Mouse (Mus musculus) lung, adult 2 months (tissue): ENCODE results near the gene Tnik. TPM values are rescaled to one million over a fixed set of nuclear protein-coding genes. Genes with fewer than 3 reads are reported as not detected.

Experiments
- DNase-seq: peaks from one replicate; pipeline ENCODE4 v3.0.0; 2022
- H3K4me1 ChIP-seq: fragments of 200-500 bp; 2 replicates; pipeline ENCODE4 v1.6.1; 2011; ENCODE audit warnings: low read length; ENCODE audit not compliant: control insufficient read depth, insufficient read depth
- H3K4me3 ChIP-seq: fragments of 200-500 bp; replicated peaks from 2 replicates; pipeline ENCODE3; 2011; ENCODE audit warnings: low read depth, mild to moderate bottlenecking, control low read depth, low read length; ENCODE audit errors: extremely low read depth
- CTCF ChIP-seq: fragments of 200-500 bp; IDR thresholded peaks from 2 replicates; pipeline ENCODE4 v1.5.1; 2011; ENCODE audit warnings: mild to moderate bottlenecking, low read length, control low read depth; ENCODE audit not compliant: insufficient read depth
- POLR2A ChIP-seq: fragments of 200-500 bp; IDR thresholded peaks from 2 replicates; pipeline ENCODE4 v1.6.1; 2011; ENCODE audit warnings: low read depth, mild to moderate bottlenecking, control low read depth, low read length, borderline replicate concordance; ENCODE audit errors: extremely low read depth
- WGBS: fragments of 180-500 bp; shearing (Covaris S2); methylation state at CpG from one replicate; pipeline ENCODE4 v1.1.7; 2018; 5-methylcytosine and 5-hydroxymethylcytosine counted together
- polyA plus RNA-seq: library from polyadenylated mRNA; depleted of rRNA; stranded (reverse); fragments of >200 nt; gene quantifications from 2 replicates; pipeline ENCODE4 v1.2.3, GENCODE M21; 2012

The Tnik gene
- polyA plus RNA-seq, 1 experiment: 11.8 TPM

DNA sequence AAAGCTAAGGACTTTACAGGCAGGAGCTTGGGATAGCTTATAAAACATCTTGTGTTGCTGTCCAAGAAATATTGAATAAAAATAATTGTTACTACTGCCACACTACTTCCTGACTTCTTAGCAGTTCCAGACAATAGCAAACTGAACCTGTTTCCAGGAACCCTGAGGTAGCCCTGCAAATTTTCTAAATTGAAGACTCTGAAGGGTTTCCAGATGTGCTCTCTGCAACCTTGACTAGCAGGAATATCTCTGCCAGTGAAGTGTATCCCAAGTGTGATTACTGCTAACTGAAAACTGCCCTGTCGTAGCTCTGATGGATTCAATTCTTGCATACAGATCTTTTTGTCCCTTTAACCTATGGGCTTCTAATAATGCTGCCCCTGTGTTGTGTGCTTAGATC lies 343.7 kb downstream of the Tnik start:
- DNase-seq: no peak
- 67% methylated on average over 1 of the region's 1 CpGs for WGBS
- no peak for TF ChIP-seq CTCF
- no peak for TF ChIP-seq POLR2A
- Histone ChIP-seq H3K4me1 (no peaks in the 10 kb centered on the region), H3K4me3 (no peak overlapping the region)

DNA sequence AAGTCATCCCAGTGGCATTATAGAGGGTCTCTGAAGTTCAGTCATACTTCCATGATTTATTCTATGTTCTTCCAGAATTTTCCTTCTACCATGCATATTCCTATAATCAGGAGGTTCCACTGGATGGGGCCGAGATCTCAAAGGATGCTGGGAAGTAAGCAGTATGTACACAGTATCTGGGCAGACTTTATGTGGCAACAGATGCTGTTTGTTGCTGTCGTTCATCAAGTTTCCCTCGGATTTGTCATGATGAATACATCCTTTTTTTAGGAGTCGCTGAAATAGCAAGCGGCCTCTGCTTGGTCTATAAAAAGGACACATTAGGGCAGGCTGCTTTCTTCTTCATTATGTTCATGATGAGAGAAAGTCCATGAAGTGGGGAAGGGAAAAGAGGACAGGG lies 349.3 kb downstream of the Tnik start:
- WGBS: 83% methylated on average over 5 of the region's 5 CpGs
- TF ChIP-seq POLR2A: no peak
- TF ChIP-seq CTCF: no peak

DNA sequence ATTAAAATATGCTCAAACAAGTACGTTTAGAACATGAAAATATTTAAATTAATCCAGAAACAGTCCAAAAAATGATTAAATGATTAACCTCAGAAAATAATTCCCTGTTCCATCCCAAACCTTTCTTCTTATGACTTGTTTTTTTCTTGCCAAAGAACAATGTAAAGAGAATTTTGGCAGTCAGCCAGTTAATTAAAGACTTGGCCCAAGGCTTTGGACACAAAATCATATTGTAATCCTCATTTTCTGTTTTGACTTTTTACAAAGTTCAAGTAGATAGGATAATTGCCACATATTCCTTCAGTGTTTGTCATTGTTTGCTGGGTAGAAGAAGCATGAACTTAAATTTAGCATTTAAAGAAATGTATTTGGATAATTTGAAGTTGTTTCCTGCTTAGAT lies 353.4 kb downstream of the Tnik start:
- 45% methylated on average over 1 of the region's 1 CpGs for WGBS
- no peak for DNase-seq
- no peak overlapping the region for H3K4me3 ChIP-seq
- H3K4me1 ChIP-seq: no peaks in the 10 kb centered on the region
- no peak for TF ChIP-seq CTCF
- no peak for TF ChIP-seq POLR2A

More for the DNA sequence above, 349.3 kb downstream of the Tnik start:
- H3K4me1 ChIP-seq: no peaks in the 10 kb centered on the region
- no peak for DNase-seq
- no peak overlapping the region for H3K4me3 ChIP-seq

DNA sequence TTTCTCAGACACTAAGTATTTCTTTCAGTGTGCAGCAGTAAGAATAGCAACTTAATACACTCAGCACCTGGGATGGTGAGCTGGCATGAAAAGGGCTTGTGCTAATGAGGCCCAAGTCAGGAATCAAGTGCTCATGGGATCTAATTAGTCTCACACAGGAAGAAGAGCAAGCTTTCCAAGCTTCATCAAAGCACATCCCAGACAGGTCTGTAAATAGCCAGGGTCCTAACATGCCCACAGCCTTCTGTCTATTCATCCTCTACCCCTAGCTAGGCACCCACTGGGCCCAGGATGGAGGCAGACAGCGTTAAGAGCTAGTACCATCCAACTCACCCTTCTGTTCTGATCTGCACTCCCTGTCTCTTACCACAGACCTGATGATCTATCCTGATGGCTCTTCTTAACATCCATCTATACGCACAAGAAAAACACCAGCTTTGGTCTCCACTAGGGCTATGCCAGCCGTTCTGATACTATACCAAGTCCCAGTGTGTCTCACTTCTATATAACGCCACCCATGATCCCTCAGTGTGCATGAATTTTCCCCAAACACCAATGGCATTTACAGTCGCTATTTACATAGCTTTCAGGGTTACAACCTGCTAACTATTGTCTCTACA lies 354.1 kb downstream of the Tnik start:
- WGBS: 90% methylated on average over 5 of the region's 5 CpGs
- no peaks in the 10 kb centered on the region for H3K4me1 ChIP-seq
- TF ChIP-seq CTCF: no peak
- TF ChIP-seq POLR2A: no peak
- H3K4me3 ChIP-seq: no peak overlapping the region
- no peak for DNase-seq

DNA sequence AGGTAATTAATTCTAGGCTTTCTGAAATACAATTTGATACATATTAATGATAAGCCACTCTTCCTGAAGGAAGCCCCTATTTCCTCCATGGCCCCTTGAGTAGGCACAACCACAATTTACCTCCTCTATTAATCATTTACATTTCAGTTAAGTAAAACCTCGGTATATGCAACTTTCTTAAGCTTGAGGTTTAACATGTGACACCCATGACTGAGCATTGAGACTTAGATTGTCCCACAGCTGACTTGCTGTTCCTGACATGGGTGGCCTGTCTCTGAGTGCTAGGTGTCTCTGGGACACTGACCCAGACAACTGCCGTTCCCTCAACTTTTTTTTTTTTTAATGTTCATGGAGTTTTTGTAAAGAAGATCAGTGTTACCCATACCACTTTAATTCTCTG lies 358.8 kb downstream of the Tnik start:
- TF ChIP-seq CTCF: no peak
- no peak for TF ChIP-seq POLR2A
- DNase-seq: no peak
- 68% methylated on average over 2 of the region's 2 CpGs for WGBS
- H3K4me1 ChIP-seq: no peaks in the 10 kb centered on the region
- H3K4me3 ChIP-seq: no peak overlapping the region

DNA sequence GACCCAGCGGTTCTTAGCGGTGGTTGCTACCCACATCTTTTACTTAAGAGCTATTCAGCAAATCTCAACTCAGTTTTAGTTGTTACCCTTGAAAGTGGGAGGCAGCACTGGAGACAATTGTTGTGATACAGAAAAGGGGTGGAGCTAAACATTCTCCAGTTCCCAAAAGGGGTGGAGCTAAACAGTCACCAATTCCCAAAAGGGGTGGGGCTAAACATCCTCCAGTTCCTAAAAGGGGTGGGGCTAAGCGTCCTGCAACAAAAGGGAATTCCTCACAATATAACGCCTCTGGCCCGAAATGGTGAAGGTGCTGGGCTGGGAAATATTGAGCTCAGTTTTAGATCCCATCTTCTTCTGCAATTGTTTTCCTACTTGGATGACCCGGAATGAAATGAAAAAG lies 363.8 kb downstream of the Tnik start:
- TF ChIP-seq CTCF (no peak), POLR2A (no peak)
- no peak overlapping the region for H3K4me3 ChIP-seq
- no peaks in the 10 kb centered on the region for H3K4me1 ChIP-seq
- DNase-seq: no peak
- 94% methylated on average over 6 of the region's 6 CpGs for WGBS

DNA sequence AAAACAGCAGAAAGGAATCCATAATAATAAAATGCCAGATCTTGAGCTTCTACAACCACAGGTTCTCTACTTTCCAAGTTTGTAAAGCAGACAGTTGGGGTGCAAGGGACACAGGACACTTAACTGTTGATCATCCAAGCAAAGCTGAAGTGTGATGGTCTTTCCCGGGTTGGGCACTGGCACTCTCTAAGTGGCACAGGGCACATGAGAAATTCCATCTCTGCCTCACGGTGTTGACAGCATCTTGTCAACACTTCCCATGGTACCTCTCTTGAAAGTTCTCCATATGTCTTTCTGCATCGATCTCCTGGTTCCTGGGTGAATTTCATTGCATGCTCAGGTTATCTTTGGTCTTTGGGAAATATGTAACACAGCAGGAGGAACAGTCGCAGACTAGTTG lies 373.8 kb downstream of the Tnik start:
- Histone ChIP-seq H3K4me1 (no peaks in the 10 kb centered on the region), H3K4me3 (no peak overlapping the region)
- TF ChIP-seq CTCF: no peak
- no peak for TF ChIP-seq POLR2A
- WGBS: 78% methylated on average over 4 of the region's 4 CpGs
- no peak for DNase-seq

DNA sequence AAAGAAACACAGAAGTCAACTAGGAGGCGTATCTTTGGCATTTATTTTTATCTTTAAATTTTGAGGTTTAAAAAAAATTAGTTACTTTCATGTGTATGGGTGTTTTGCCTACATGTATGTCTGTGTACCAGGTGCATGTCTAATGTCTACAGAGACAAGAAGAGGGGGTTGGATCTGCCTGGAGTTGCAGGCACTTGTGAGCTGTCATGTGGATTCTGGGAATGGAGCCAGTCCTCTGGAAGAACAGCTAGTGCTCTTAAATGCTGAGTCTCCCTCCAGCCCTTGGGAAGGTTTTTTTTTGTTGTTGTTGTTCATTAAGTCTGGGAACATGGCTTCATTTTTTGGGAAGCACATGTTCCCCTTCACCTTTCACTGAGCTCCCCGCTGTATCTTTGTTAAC lies 375.9 kb downstream of the Tnik start:
- no peak for DNase-seq
- TF ChIP-seq CTCF (no peak), POLR2A (no peak)
- WGBS: 79% methylated on average over 2 of the region's 2 CpGs
- no peaks in the 10 kb centered on the region for H3K4me1 ChIP-seq
- no peak overlapping the region for H3K4me3 ChIP-seq

DNA sequence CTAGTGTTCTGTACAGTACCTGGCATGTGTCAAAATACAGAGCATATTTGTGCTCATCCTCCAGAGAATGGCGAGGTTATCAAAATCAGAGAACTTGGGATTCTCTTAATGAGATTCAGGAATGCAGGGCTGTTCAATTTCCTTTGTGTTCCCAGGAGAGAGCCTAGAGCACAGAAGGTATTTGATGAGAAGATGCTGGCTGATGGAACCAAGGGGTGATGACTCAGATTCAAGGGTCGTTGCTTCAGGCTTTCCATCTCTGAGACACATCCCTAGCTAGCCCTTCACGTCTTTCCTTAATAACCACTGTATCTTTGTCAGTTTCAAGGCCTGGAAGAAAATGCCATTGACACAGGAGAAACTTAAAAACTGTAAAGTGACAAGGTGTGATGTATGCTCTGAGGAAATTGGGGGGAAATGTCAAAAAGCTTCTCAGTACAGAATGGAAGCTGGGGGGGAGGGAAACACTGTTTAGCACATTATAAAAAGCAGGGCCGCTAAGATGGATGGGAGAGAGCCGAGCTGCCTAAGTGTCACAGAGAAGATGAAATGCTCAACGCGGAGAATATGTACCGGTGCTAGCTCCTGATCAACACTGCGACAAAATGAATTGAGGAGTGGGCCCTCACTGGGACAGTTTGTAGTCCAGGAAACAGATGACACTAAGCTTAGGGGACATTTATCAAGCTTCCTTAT lies 380.4 kb downstream of the Tnik start:
- no peak overlapping the region for H3K4me3 ChIP-seq
- whole genome bisulfite sequencing: 73% methylated on average over 9 of the region's 9 CpGs

DNA sequence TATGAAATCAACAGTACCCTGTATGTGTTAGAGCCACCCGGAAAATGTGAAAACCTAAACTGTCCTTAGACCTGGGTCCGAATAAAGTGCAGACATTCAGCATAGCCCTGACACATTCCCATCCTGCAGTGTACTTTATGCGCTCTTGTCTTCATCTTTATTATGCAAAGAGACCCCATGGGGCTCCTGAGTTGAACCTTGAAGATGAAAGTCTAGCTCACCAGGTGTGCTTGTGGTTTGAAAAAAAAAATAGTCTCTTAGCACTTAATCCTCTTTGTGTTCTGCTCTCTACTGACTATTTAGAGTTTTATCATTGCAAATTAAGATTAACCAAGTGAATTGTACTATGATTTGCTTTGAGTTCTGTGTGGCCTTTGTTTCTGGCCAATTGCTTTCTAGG lies 389.6 kb downstream of the Tnik start:
- TF ChIP-seq CTCF: no peak
- no peak for TF ChIP-seq POLR2A
- no peak for DNase-seq
- WGBS: 84% methylated on average over 3 of the region's 3 CpGs
- no peaks in the 10 kb centered on the region for H3K4me1 ChIP-seq
- no peak overlapping the region for H3K4me3 ChIP-seq

More for the DNA sequence above, 380.4 kb downstream of the Tnik start:
- no peaks in the 10 kb centered on the region for H3K4me1 ChIP-seq
- TF ChIP-seq CTCF (no peak), POLR2A (no peak)
- DNase-seq: no peak
